Mouse (Mus musculus) heart, postnatal 0 days (tissue): Measurements from ENCODE around the gene Pex5.

Source experiments
- CTCF ChIP-seq: IDR thresholded peaks from 2 replicates; pipeline ENCODE4 v1.5.1; 2016; ENCODE audit warnings: antibody characterized with exemption, control low read depth, low read depth
- EP300 ChIP-seq: IDR thresholded peaks from 2 replicates; pipeline ENCODE4 v1.6.1; 2016; ENCODE audit warnings: antibody characterized with exemption, low read depth

- TF ChIP-seq CTCF, result no peak
- TF ChIP-seq EP300, result no peak
These were observed 50.5 kb downstream of the Pex5 start for GRCm38 (mm10) chr6:124364328-124364727.
